ENCODE assay signal across 8 mouse cellular contexts in the genomic region with DNA sequence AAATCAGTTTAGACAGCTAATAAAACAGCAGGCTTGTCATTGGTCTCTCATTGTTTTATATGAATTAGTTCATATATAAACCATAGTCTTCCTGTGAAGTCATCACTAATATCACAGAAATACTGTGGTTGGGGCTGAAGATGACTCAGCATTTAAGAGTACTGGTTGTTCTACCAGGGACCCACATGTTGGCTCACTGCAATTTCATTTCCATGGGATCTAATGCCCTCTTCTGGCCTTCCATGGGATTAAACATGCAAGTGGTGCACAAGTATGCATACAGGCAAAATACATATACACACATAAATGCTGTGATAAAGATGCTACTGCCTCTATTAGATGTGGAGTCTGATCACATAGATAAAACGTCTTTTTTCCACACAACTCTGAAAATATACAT.
DNase-seq lines count a peak whose midpoint lies in the region; ATAC-seq lines count a peak whose summit lies in the region.

No protein-coding gene starts in this region.

- 51% methylated on average over 1 of the region's 1 CpGs for WGBS in midbrain, embryonic 14.5 days
- 60% methylated on average over 1 of the region's 1 CpGs for WGBS in midbrain, embryonic 15.5 days

- intact Hi-C loops in gastrocnemius, postnatal 14 days (cut with DNase I; ENCODE audit: low total_unique reads): loop anchor here (10.0 kb wide), 1 partner anchor 93 kb away; no protein-coding TSS in a partner anchor

- no peak overlapping the region for H3K27ac ChIP-seq in midbrain, embryonic 14.5 days (replicated peaks; ENCODE audit: low read depth, low read length)
- H3K27ac ChIP-seq in midbrain, embryonic 15.5 days: no peak overlapping the region

- H3K9ac ChIP-seq in midbrain, embryonic 14.5 days (replicated peaks; ENCODE audit: low read length): no peak overlapping the region
- no peak overlapping the region for H3K9ac ChIP-seq in midbrain, embryonic 15.5 days

- no peak for ATAC-seq in midbrain, embryonic 14.5 days (ENCODE audit: low FRiP score, low TSS enrichment)
- ATAC-seq in midbrain, embryonic 15.5 days (replicated peaks): no peak

- no peaks in the 10 kb centered on the region for H3K4me1 ChIP-seq in midbrain, embryonic 14.5 days (ENCODE audit: control insufficient read depth, insufficient read depth, low read length)
- H3K4me1 ChIP-seq in midbrain, embryonic 15.5 days: no peaks in the 10 kb centered on the region

- H3K9me3 ChIP-seq in midbrain, embryonic 14.5 days (ENCODE audit: control insufficient read depth, low read length): no peaks in the 10 kb centered on the region
- no peaks in the 10 kb centered on the region for H3K9me3 ChIP-seq in midbrain, embryonic 15.5 days

- H3K27me3 ChIP-seq in midbrain, embryonic 14.5 days (ENCODE audit: control insufficient read depth, insufficient read depth, low read length): no peaks in the 10 kb centered on the region
- H3K27me3 ChIP-seq in midbrain, embryonic 15.5 days (replicated peaks): no peaks in the 10 kb centered on the region

- no peaks in the 10 kb centered on the region for H3K36me3 ChIP-seq in midbrain, embryonic 14.5 days (ENCODE audit: control insufficient read depth, insufficient read depth, low read length)
- H3K36me3 ChIP-seq in midbrain, embryonic 15.5 days (replicated peaks): no peaks in the 10 kb centered on the region

- peak; percentile 8 for DNase-seq in gastrocnemius, adult 18-20 months (ENCODE audit: low spot score)
- no peak for DNase-seq in gastrocnemius, postnatal 10 days
- DNase-seq in midbrain, embryonic 14.5 days: peak; percentile 23
- peak; percentile 43 for DNase-seq in embryo, embryonic 9.5 days (ENCODE audit: extremely low spot score)
- peak; percentile 52 for DNase-seq in retina, embryonic 14.5 days (ENCODE audit: low spot score)
- no peak for DNase-seq in gastrocnemius, postnatal 14 days
- DNase-seq in urinary bladder, postnatal 25 days (ENCODE audit: low spot score): no peak

- no peak overlapping the region for H3K4me2 ChIP-seq in midbrain, embryonic 14.5 days (ENCODE audit: low read length)
- no peak overlapping the region for H3K4me2 ChIP-seq in midbrain, embryonic 15.5 days

- H3K4me3 ChIP-seq in midbrain, embryonic 14.5 days (replicated peaks; ENCODE audit: low read depth, low read length): no peak overlapping the region
- no peak overlapping the region for H3K4me3 ChIP-seq in midbrain, embryonic 15.5 days

Comparison
In these comparisons a context has a peak if more than half of its experiments do, and no peak if none do; other contexts are left out.
1. DNase-seq: peak in gastrocnemius, adult 18-20 months (single experiment), midbrain, embryonic 14.5 days (single experiment), embryo, embryonic 9.5 days (single experiment) and retina, embryonic 14.5 days (single experiment); none in gastrocnemius, postnatal 10 days (single experiment), gastrocnemius, postnatal 14 days (single experiment) and urinary bladder, postnatal 25 days (single experiment).